In the genomic region with DNA sequence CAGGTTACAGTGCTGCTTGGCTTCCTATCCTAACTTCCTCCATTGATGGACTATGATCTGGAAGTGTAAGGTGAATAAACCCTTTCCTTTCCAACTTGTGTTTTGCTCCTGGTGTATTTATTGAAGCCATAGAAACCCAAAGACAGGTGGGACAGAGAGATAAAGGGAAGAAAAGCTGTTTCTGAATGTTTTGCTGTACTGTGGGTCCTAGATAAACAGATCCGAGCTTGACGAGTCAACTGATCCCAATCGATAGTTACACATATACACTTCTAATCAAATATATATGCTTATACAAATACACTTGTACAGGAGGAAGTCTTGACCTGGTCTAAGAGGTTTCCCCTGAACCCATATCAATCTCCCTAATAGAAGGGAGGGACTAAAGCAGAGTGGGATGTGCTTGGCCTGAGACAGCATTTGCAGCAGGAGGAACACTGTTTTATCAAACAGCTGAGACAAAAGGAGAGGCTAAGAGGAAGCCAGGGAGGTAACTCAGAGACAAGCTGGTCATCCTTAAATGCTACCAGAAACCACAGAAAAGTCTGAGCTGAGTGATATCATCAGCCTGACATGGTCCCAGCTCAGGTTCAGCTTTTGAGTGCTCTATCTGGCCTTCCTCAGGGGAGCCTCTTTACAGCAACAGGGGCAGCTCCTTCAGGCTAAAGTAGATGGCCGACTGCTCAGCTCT, we compare ENCODE assay signal across 23 mouse cellular contexts.
DNase-seq lines count a peak whose midpoint lies in the region; ATAC-seq and TF ChIP-seq lines count a peak whose summit lies in the region.
"Had no signal": no experiment of that assay in that cellular context is flagged by ENCODE, and none has a peak within 500 bp of the region (broad histone marks: within the 10 kb centered on the region; RNA-seq: fewer than 3 reads in every experiment).

No protein-coding gene starts in this region.

- 25% methylated on average over 4 of the region's 4 CpGs for WGBS in liver, embryonic 13.5 days (ENCODE audit: insufficient replicate concordance)
- WGBS in liver, postnatal 0 days (ENCODE audit: insufficient replicate concordance), result 53% methylated on average over 4 of the region's 4 CpGs

- peak overlapping the region; percentile 61 for H3K27ac ChIP-seq in liver, embryonic 13.5 days
- no peak overlapping the region for H3K27ac ChIP-seq in liver, postnatal 0 days (ENCODE audit: low read depth)
- H3K27ac ChIP-seq: embryonic facial prominence, embryonic 15.5 days; forebrain, embryonic 10.5 days; forebrain, embryonic 15.5 days; heart, embryonic 10.5 days; hindbrain, embryonic 12.5 days had no signal

- peak; percentile 26 for DNase-seq in c-Kit-negative CD71-positive TER-119-positive erythroid progenitor cells, embryonic 14.5 days (ENCODE audit: low read depth, low spot score)
- DNase-seq in c-Kit-positive CD71-positive TER-119-positive erythroid progenitor cells, embryonic 14.5 days (ENCODE audit: low spot score), result peak; percentile 61
- DNase-seq in liver, embryonic 13.5 days, result peak; percentile 19
- no peak for DNase-seq in liver, postnatal 0 days
- no peak for DNase-seq in retina, embryonic 14.5 days (ENCODE audit: low spot score)
- DNase-seq in ovary, postnatal 36 days (ENCODE audit: low spot score), result no peak
- no peak for DNase-seq in neural tube, embryonic 10.5 days (ENCODE audit: extremely low spot score, low spot score)
- no peak for DNase-seq in lung, postnatal 36 days
- DNase-seq: adrenal gland, postnatal 10 days; cerebellum, adult 11 months; cerebellum, adult 8-10 months; cerebellum, postnatal 25 days; gastrocnemius, postnatal 10 days; heart, adult 18-20 months; heart, postnatal 10 days; heart, postnatal 4 days had no signal

- H3K4me2 ChIP-seq in liver, embryonic 13.5 days, result peak overlapping the region; percentile 37
- no peak overlapping the region for H3K4me2 ChIP-seq in liver, postnatal 0 days (ENCODE audit: low read depth, low read length)
- H3K4me2 ChIP-seq: embryonic facial prominence, embryonic 15.5 days; forebrain, embryonic 15.5 days; hindbrain, embryonic 12.5 days had no signal

- no peaks in the 10 kb centered on the region for H3K27me3 ChIP-seq in liver, embryonic 13.5 days
- H3K27me3 ChIP-seq in liver, postnatal 0 days (ENCODE audit: insufficient read depth, low read length), result no peaks in the 10 kb centered on the region
- H3K27me3 ChIP-seq: embryonic facial prominence, embryonic 15.5 days; forebrain, embryonic 15.5 days had no signal

- no peak overlapping the region for H3K9ac ChIP-seq in liver, embryonic 13.5 days
- no peak overlapping the region for H3K9ac ChIP-seq in liver, postnatal 0 days (replicated peaks)
- H3K9ac ChIP-seq: embryonic facial prominence, embryonic 15.5 days; forebrain, embryonic 15.5 days; hindbrain, embryonic 12.5 days had no signal

- peaks cover 27% of the 10 kb centered on the region for H3K4me1 ChIP-seq in liver, embryonic 13.5 days (replicated peaks)
- no peaks in the 10 kb centered on the region for H3K4me1 ChIP-seq in liver, postnatal 0 days (ENCODE audit: insufficient read depth)
- H3K4me1 ChIP-seq: embryonic facial prominence, embryonic 15.5 days; forebrain, embryonic 15.5 days; hindbrain, embryonic 12.5 days had no signal

- no peak for TF ChIP-seq CTCF in liver, postnatal 0 days (IDR thresholded peaks at IDR 0.05; ENCODE audit: low read depth)

- no peaks in the 10 kb centered on the region for H3K9me3 ChIP-seq in liver, embryonic 13.5 days (replicated peaks)
- H3K9me3 ChIP-seq in liver, postnatal 0 days (ENCODE audit: low read length), result no peaks in the 10 kb centered on the region
- H3K9me3 ChIP-seq: embryonic facial prominence, embryonic 15.5 days; forebrain, embryonic 10.5 days; forebrain, embryonic 15.5 days; heart, embryonic 10.5 days; hindbrain, embryonic 12.5 days had no signal

- ATAC-seq in liver, embryonic 13.5 days (ENCODE audit: low read depth), result peak; percentile 71
- peak; percentile 27; the same call in 1 of the 2 replicates for ATAC-seq in liver, postnatal 0 days
- ATAC-seq: forebrain, embryonic 15.5 days; hindbrain, embryonic 16.5 days had no signal

- TF ChIP-seq EP300 in liver, postnatal 0 days (IDR thresholded peaks at IDR 0.05; ENCODE audit: low read depth), result peak; percentile 47; the same call in 1 of the 2 replicates

- no peak overlapping the region for H3K4me3 ChIP-seq in liver, embryonic 13.5 days (replicated peaks)
- H3K4me3 ChIP-seq in liver, postnatal 0 days (ENCODE audit: low read depth, low read length), result no peak overlapping the region
- H3K4me3 ChIP-seq: embryonic facial prominence, embryonic 15.5 days; erythroblast, embryonic 14.5 days; forebrain, embryonic 10.5 days; forebrain, embryonic 15.5 days; heart, embryonic 10.5 days; hindbrain, embryonic 12.5 days had no signal

- no peaks in the 10 kb centered on the region for H3K36me3 ChIP-seq in liver, embryonic 13.5 days
- no peaks in the 10 kb centered on the region for H3K36me3 ChIP-seq in liver, postnatal 0 days (replicated peaks; ENCODE audit: insufficient read depth, low read length)
- H3K36me3 ChIP-seq: embryonic facial prominence, embryonic 15.5 days; forebrain, embryonic 10.5 days; forebrain, embryonic 15.5 days; heart, embryonic 10.5 days; hindbrain, embryonic 12.5 days had no signal

Comparison
In these comparisons a context has a peak if more than half of its experiments do, and no peak if none do; other contexts are left out.
1. DNase-seq: peak in c-Kit-negative CD71-positive TER-119-positive erythroid progenitor cells, embryonic 14.5 days (single experiment), c-Kit-positive CD71-positive TER-119-positive erythroid progenitor cells, embryonic 14.5 days (single experiment) and liver, embryonic 13.5 days (single experiment); none in liver, postnatal 0 days (single experiment), retina, embryonic 14.5 days (single experiment), ovary, postnatal 36 days (single experiment), neural tube, embryonic 10.5 days (single experiment) and lung, postnatal 36 days (single experiment).